Mouse (Mus musculus) thymus, postnatal 36 days (tissue): Measurements from ENCODE around the gene Prom2.

Source experiments
- DNase-seq, 2 experiments: peaks; one replicate each; pipeline ENCODE4 v3.0.0; 2022; ENCODE audit warnings: mixed read lengths in 2 of 2

Gene Prom2

DNA sequence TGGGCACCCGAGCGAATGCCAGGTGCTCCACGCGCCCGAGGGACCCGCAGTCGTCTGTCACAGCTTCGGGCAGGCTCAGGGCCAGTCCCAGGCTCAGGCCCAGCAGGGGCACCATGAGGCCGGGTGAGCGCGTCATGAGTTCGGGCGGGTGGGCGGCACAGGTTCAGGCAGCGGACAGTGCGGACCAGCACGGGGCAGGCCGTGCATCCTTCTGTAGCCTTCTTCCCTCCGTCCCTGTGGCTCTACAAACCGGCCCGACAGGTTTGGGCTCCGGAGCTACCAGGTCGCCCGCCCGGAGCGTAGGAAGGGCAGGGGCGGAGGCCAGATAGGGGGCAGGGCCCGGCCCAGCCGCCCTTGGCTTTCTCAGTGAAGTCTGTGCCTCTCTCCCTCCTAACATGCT is at the start of gene Prom2:
Gene Prom2, minus strand, starts transcription at position 283 of the 400 bp plus-strand sequence.
- no peak for DNase-seq

DNA sequence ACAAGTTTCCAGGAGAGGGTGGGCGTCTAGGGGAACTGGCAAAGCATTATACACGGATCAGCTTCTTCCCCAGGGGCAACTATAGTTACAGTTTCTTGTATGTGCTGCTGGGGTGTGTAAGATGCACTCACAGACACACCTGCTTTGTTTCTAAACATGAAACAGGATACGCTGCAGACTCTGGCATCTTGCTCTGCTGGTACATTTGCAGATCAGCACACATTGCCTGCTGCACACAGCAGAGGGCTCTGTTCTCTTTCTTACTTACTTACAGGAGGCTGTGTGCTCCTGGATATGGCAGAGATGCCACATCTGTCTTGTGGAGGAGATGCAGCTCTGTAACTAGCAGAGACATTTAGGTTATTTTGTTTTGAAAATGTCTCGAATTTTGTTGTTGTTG is 49.6 kb upstream of the Prom2 start:
- peak; percentile 41 to 55 for DNase-seq

DNA sequence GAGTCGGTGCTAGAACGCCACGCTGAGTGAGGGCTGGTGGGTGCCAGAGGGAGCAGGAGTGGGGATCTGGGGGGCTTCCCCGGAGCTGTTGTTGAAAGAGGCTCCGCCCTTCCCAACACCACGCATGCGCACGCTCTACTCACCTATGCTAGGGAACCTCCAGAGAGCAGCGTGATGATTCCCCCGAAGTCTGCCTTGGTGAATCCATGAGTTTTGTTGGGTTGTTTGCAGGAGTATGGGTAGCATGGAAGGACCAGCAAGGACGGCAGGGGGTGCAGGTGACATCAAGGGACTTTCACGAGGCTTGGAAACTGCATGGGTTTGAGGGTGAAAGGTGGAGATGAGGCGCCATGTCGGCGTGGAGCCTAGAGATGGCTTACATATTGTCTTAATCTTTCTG is 48.9 kb upstream of the Prom2 start:
- peak; percentile 45 to 60 for DNase-seq

DNA sequence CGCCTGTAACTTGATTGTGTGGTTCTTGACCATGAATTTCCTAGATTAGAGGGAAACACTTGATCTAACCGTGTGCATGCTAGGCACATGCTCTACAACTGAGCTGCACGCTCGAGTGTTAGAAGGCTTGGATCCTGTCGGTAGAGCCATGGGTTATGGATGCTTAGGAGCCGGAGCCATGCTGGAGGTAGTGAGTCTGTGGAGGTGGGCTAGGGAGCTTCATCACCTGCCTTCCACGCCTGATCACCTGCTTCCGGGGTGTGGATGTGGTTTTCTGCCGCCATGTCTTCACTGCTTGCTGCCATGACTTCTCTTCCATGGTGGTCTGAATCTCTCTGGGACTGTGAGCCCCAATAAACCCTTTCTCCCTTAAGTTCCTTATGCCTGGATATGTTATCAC is 47.6 kb upstream of the Prom2 start:
- DNase-seq, result no peak

DNA sequence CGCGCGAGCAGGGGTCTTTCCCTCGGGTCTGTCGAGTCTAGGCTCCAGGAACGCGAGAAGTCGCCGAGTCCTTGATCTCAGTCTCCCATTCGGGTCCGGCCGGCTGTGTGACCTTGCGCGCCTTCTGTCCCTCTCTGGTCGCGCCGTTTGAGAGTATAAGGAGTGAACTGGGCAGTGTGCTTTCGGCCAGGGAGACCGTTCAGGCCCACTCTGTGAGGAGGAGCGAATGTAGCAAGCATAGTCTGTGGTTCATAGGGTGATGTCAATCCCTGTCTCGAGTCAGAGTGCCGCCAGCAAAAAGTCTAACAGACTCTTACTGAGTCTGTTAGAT is 46.2 kb upstream of the Prom2 start:
- DNase-seq, result no peak

DNA sequence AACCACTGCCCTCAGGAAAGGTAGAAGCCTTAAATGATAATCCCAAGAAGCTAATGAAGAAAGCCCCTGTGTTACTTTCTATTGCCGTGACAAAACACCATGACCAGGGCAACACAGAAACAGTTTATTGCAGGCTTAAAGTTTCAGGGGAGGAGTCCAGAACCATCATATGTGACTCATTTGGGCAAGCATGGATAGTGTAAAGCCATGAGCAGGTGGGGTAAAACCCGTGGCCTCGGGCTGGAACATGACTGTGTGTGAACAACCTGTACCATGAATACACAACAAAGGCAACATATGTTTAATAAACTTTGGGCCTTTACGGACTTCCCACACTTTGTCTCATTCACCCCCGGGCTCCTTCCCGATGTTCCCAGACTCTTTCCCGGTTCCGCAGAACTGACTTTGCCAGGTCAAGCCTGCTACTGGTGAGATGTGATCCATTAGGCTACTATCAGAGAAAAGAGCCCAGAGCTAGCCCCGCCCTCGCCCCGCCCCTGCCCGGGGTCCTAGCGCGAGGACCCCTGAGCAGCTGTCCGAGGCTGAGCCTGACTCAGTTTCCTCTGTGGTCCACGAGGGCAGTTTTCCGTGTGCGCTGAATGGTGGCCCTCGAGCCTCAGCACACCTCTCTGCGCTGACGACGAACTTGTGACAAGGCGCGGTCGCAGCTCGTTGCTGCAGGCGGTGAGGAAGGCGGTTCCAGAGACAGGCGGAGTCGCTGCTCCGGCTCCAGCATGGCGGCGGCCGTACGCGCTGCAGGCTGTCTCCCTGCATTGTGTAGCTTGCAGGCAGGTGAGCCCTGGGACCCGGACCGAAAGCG is 45.6 kb upstream of the Prom2 start, which contains the start of the genes Zfp661 and Mrps5:
Gene Zfp661, minus strand, starts transcription at position 401 of the 820 bp plus-strand sequence.
Gene Mrps5, plus strand, starts transcription at position 529 of the 820 bp plus-strand sequence.
- DNase-seq, result peak; percentile 76 to 84

DNA sequence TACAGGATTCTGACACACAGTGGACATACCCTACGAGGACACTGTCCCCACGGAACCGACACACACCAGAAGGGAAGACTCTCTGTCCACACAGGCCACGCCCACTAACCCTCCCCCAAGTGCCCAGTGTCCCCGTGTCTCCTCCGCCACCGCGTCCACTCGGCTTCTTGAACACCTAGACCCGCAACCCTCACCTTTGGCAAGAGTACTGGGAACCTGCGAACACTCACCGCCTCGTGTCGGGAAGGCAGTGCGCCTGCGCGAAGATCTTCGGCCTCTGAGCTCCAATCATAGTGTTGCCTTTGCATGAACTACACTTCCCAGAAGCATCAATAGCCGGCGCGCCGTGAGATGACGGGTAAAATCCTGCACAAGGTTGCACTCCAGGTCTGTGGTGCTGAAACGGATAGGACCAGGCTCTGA is 43.2 kb upstream of the Prom2 start:
- DNase-seq, result peak; percentile 88 to 92

DNA sequence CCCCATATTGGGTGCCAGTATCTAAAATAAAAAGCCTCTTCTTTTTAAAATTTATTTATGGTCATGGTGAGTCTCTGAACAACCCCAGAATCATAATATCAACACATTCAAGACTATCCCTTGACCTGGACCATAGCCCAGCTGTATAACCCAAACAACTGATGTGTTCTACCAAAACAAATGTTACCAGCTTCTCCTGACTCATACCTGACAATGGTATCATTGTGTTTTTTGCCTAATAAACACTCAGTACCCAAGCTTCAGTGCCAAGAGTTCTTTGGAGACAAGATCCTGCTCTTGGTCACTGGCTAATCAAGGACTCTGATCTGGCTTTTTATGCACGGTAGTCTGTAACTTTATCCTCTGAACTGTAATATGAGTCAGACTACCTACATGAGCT is 32.1 kb upstream of the Prom2 start:
- DNase-seq, result no peak

DNA sequence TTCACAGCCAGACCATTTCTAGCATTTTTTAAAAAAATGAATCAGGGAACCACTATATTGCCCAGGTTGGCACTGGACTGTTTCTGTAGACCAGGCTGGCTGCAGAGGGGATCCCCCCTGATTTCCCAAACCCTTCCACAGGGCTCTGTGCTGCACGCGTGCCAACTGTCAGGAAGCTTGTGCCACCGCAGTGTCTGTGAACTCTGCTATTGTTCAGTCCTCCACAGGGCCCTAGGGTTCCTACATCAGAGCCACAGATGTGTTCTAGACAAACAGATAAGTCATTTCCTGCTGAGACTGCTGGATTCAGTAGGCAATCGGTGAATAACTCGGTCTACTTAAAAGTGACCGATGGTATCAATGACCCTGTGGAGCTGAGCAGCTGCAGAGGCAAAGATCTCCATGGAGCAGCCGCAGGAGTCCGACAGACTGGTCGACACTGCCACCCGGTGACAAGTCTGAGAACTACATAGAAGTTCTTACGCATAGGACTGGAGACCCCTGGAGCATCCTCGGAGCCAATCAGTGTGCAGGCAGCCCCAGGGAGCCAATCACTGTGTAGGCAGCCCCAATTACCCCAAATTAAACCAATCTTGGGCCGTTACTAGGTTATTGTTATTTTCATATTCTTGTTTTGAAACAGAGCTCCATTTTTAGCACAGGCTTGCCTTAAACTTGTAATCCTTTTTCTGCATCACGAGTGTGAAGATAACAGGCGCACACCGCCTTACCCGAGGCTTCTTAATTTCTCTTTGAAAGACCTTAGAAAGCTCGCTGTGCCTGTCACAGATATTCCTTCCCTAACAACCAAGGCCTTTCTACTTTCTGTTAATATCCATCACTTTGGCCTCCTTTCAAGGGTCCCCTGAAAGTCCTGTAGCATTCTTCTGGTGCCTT is 18.1 kb upstream of the Prom2 start:
- peak; percentile 85 to 87 for DNase-seq

DNA sequence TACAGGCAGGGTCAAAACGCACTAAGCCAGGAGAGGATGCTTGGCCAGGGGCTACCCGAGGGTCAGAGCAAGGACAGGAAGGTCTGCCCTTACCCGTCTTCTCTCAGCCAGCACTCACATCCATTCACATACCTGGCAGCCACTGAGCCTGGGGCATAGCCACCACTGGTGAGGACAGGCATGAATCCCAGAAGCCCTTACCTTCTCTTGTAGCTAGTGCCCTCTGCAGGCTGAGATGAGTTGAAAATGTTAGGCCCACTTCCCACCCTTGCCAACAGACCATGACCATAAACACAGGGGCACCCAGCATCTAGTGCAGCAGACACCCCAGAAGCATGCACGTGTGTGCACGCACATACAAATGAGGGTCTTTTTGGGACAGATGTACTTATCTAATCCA is 9.8 kb upstream of the Prom2 start:
- peak in 1 of 2 experiments; percentile 10 for DNase-seq

DNA sequence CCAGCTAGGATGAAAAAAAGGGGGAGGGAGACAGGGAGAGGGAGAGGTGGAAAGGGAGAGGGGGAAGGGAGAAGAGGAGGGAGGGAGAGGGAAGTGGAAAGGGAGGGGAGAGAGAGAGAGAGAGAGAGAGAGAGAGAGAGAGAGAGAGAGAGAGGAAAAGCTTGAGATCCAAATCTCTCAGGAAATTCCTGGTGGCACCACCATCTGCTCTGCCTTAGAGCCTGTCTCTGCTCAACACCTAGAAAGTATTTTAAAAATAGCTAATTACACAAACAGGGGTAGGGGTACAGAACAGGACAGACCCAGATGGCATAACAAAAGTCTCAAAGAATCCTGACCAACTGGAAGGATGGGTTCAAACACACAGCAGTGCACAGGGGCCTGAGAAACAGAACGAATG is 9.2 kb upstream of the Prom2 start:
- DNase-seq, result no peak

DNA sequence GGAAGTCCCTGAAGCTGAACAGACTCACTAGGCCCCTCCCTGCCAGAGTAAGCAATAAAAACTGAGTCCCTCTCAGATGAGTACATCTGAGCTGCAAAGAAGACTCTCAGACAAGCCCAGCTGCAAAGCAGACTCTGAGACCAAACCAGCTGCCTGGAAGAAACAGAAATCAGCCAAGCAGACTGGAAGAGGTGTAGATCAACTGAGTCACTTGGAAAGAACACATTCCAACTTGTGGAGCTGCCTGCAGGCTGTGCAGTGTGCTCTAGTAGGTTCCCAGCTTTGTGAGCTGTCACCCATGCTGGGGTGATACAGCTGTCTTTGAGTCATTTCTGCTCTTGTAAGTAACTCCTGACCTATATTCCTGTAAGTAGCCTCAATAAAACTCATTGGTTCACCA is 8.4 kb upstream of the Prom2 start:
- DNase-seq, result no peak

DNA sequence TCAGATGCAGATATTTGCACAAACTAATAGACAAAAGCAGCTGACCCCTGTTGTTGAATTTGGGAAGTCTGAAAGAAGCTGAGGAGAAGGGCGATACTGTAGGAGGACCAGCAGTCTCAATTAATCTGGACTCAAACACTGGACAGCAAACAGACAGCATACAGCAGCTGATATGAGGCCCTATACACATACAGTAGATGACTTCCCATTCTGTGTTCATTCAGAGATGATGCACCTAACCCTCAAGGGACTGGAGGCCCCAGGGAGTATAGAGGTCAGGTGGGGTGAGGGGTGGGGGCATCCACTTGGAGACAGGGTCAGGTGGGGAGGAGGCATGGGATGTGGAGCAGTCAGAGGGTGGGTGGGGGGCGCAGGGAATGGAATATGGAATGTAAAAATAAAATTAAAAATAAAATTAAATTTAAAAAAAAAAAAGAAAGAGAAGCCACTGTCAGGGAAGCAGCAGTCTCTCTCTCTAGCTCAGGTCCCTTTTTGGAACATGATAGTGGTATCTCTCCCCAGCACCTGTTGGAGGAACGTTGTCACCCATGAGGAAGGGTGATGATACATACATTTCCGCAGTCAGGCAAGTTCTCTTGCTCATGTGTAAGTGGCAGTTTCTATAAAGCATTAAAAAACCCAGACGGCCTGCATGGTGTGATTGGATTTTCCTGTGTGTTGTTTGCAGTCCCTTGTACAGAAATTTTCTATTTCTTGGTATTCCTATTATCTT is 7.2 kb upstream of the Prom2 start:
- DNase-seq, result no peak

DNA sequence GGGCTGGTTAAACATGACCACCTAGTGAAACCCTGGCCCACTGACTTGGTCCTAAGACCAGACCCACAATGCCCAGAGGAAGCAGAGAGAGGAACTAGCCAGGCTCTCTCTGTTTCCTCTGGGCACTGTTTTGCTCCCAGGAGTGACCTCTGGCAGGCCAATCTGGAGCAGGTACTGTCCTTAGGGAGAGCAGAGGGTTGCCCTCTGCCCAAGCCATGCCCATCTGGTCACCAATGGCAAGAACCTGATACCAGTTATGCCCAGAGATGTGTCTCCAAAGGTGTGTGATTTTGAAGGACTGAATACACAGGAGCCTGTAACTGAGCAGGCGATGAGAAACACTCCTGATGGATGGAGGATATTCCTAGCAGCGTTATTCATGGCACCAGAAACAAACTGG is 430 bp upstream of the Prom2 start:
- DNase-seq, result no peak

DNA sequence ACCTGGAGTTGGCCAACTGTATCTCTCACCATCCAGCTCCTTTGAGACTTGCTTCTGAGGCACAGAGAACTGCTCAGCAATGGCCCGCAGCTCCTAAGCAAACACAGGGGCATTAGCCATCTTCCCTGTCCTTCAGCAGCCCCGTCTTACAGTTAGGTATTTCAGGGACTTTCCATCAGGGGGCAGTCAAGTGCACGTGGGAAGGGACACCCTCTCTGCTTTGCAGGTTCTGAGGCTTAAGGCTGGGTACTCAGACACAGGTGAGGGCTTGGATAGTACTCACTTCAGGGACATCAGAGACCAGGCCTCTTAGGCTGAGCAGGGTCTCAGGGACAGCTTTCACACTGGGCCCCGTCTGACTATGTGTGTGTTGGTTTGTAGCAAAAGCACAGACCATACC is 1.8 kb downstream of the Prom2 start:
- peak in 1 of 2 experiments; percentile 16 for DNase-seq

DNA sequence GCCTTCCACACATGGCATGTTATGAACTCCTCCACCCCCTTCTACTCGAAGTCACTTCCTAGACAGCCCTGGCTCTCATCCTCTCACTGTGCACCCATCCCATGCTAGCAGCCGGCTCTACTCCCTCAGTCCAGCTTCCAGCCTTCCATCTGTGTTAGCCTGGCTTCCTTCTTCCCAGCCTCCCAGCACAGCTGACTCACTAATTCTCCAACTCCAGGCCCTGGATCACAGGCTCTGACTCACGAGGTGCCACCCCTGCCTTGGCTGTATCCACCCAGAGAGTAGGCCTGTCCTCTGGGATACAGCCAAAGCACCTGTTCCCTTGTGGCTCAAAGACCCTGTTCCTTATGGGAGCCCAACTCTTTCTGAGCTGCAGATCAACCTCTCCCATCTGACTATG is 3.7 kb downstream of the Prom2 start:
- no peak for DNase-seq

DNA sequence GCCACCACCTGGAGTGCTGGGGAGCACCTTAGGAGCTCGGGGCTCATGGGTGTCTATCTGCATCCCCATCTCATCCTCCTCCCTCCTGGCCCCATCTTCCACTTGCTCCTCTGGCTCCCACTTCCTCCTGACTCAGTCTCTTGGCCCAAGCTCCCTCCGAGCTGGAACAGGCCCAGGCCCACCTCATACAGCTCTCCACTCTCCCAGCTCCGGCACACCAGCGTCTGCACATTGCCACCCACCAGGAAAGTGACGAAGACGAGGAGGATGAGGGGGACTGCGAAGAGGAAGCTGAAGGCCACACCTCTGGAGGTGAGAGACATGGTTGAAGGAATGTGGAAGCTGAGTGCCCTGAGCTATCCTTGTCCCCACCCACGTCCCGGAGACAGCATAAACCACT is 5.9 kb downstream of the Prom2 start:
- no peak for DNase-seq

DNA sequence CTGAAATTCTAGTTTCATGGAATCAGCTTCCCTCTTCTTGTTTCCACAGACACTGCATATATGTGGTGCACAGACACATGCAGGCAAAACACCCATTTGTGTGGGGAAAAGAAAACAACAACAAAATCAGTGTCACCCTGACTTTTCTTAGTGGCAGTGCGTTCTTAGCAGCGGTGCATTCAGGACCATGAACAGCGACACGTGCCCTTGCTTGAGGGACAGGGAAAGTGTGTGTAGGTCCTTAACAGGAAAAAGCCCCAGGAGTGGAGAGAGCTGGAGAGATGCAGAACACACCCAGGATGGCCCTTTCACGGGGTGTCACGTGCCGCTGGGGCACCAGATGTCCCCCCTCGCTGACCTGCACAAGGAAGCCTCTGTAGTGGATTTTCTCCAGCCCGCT is 8.9 kb downstream of the Prom2 start:
- DNase-seq, result no peak

DNA sequence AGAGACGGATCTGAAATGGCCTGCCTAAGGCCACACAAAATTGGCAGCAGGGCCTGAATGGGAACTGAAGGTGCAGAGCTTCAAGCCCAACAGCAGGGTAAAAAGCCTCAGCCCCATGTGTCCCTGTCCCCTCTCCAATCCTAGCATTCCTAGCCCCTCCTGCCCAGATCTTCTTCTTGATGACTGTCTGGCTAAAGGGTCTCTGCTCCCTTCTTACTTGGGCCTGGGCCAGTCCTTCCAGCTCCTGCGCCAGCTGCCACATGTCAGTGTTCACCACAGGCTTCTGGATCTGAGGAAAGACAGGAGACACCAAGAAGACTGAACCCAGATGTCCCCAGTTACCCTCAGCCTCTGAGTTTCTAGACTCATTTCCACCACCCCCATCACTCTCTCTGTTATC is 9.7 kb downstream of the Prom2 start:
- DNase-seq, result no peak

DNA sequence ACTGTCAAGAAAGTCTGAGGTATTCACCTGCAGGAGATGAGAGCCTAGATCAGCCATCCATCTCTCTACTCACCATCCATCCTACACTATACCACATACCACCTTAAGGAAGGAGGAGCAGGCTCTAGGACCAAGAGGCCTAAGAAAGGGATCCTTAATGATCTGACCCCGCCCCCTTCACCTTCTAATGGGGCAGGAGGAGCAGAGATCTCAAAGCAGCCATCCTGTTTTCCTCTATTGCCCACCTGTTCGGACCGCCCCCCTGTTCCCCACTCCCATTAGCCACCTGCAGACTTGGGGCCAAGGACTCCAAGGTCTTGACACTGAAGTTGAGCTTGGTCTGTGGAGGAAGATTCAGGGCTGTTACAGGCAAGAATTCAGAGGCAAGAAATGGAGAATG is 10.8 kb downstream of the Prom2 start:
- DNase-seq, result no peak

DNA sequence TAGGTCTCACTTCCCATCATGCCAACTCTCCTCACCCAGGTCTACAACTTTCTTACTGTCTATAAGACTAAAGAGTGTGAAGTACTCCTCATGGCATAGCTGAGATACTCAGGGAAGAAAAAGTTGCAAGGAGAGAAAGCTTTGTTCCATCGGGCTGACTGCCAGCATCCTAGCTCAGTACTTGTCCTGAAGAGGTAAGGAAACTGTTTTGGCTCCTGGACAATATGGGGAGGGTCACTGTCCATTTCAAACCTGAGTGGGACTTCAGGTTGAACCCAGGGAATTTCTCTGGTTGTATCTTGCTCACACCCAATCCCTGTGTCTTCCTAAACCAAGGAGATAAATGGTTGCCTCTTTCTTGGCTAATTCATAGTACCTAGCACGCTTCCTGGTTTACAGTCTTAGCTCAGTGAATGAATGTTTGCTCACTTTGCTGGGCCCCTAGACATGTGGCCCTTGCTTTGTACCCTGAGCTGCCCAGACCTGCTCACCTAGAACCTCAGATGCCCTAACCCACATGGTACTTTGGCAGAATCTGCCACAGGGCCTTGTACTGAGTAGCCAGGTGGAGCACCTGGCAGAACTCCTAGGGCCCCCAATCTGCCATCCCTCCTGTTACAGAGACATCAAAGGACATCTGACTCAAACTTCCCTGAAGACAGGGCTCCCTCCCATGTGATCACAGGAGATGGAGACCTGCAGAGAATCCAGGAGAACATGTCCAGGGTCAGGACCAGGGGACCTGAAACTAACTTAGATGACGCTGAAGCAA is 16.1 kb downstream of the Prom2 start:
- DNase-seq, result no peak

DNA sequence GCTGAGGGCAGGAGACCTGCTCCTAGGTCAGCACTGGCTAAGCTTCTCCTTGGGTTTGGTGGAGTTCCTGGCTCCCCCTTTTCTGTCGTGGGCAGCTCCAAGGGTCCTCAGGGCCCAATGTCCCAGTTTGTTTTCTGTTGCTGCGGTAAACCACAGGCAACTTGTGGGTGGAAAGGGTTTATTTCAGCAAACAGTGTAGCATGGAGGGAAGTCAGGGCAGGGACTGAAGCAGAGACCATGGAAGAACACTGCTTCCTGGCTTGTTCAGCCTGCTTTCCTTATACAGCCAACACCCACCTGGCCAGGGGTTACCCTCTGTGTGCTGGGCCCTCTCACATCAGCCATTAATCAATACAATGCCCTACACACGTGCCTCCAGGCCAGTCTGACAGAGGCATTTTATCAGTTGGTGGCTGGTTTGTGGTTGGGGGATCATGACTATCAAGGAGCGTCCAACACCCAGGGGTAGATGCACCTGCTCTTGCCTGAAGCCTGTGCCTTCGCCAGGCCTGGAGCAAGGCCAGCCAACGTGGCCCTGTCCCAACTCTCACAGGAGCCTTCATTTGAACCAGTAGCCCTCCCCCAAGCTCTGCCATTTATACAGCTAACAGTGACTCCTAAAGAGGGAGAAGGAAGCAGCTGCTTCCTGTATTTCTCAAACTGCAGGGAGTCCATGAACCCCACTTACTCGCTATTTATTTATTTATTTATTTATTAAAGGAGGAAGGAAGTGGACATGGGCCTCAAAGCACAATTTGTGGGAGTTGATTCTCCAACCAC is 17.1 kb downstream of the Prom2 start:
- no peak for DNase-seq
